Mouse (Mus musculus) lung, embryonic 16.5 days (tissue): ENCODE data around the gene Cd40. TPM values are rescaled to one million over a fixed set of nuclear protein-coding genes. Genes with fewer than 3 reads are reported as not detected.

ENCODE experiments used
- ATAC-seq: fragments of 200-750 bp; cut with Nextera tagmentation; 2 replicates; pipeline ENCODE4 v1.8.0; 2017; ENCODE audit warnings: low read depth, mild to moderate bottlenecking, moderate library complexity
- H3K27ac ChIP-seq: fragments of 300-500 bp; sonication (generic); 2 replicates; pipeline ENCODE4 v1.5.1; 2014; ENCODE audit warnings: mild to moderate bottlenecking, control low read depth, low read length
- H3K27me3 ChIP-seq: fragments of 300-500 bp; sonication (generic); 2 replicates; pipeline ENCODE4 v1.6.1; 2014; ENCODE audit warnings: low read depth, low read length, mixed read lengths; ENCODE audit not compliant: control insufficient read depth, insufficient read depth
- H3K36me3 ChIP-seq: fragments of 300-500 bp; sonication (generic); 2 replicates; pipeline ENCODE4 v1.6.1; 2014; ENCODE audit warnings: low read length; ENCODE audit not compliant: control insufficient read depth, insufficient read depth
- H3K4me1 ChIP-seq: fragments of 300-500 bp; sonication (generic); replicated peaks from 2 replicates; pipeline ENCODE4 v1.6.1; 2014; ENCODE audit warnings: low read length, mixed read lengths; ENCODE audit not compliant: control insufficient read depth, insufficient read depth
- H3K4me2 ChIP-seq: fragments of 300-500 bp; sonication (generic); 2 replicates; pipeline ENCODE4 v1.6.1; 2014; ENCODE audit warnings: low read depth, low read length, control low read depth
- H3K4me3 ChIP-seq: fragments of 300-500 bp; sonication (generic); 2 replicates; pipeline ENCODE4 v1.5.1; 2014; ENCODE audit warnings: mild to moderate bottlenecking, low read length, control low read depth
- H3K9ac ChIP-seq: fragments of 300-500 bp; sonication (generic); 2 replicates; pipeline ENCODE4 v1.6.1; 2014; ENCODE audit warnings: low read length, control low read depth
- H3K9me3 ChIP-seq: fragments of 300-500 bp; sonication (generic); 2 replicates; pipeline ENCODE4 v1.6.1; 2016; ENCODE audit warnings: low read length; ENCODE audit not compliant: control insufficient read depth
- WGBS: fragments of 180-500 bp; shearing (Covaris S2); extraction: QIAGEN DNeasy Blood & Tissue Kit; methylation state at CpG from one replicate; pipeline ENCODE4 v1.1.7; 2014; 5-methylcytosine and 5-hydroxymethylcytosine counted together
- polyA plus RNA-seq: library from polyadenylated mRNA; unstranded; fragments of >200 nt; fragmentation: Nextera tagmentation; extraction: Ambion mirVana; gene quantifications from 2 replicates; pipeline ENCODE4 v1.2.1, GENCODE M21; 2015

Cd40 gene
- polyA plus RNA-seq, 1 experiment from 2014 or later, result 41.9 TPM

- H3K4me3 ChIP-seq, result no peak overlapping the region
Observed at GRCm38 (mm10) chr2:165070096-165070816, 14.8 kb downstream of the Cd40 start.

GRCm38 (mm10) chr2:165073381-165073781 is 18.0 kb downstream of the Cd40 start:
- WGBS, result 13% methylated on average over 9 of the region's 9 CpGs
- H3K27ac ChIP-seq, result no peak overlapping the region
- no peak for ATAC-seq
- H3K27me3 ChIP-seq, result peaks cover 43% of the 10 kb centered on the region
- no peaks in the 10 kb centered on the region for H3K9me3 ChIP-seq
- peaks cover 6% of the 10 kb centered on the region for H3K4me1 ChIP-seq
- no peak overlapping the region for H3K4me2 ChIP-seq
- no peak overlapping the region for H3K4me3 ChIP-seq
- H3K9ac ChIP-seq, result no peak overlapping the region
- H3K36me3 ChIP-seq, result no peaks in the 10 kb centered on the region

More at GRCm38 (mm10) chr2:165070096-165070816, 14.8 kb downstream of the Cd40 start:
- Histone ChIP-seq H3K27me3 (peaks cover 15% of the 10 kb centered on the region), H3K27ac (no peak overlapping the region), H3K4me2 (no peak overlapping the region; the same call in 1 of the 2 replicates), H3K4me1 (peaks cover 6% of the 10 kb centered on the region), H3K9ac (no peak overlapping the region), H3K9me3 (no peaks in the 10 kb centered on the region), H3K36me3 (no peaks in the 10 kb centered on the region)
- 24% methylated on average over 23 of the region's 23 CpGs for WGBS
- ATAC-seq, result 0 out of 2 replicates have a peak, but pooled peaks have one; percentile 29

- Histone ChIP-seq H3K9ac (no peak overlapping the region), H3K4me2 (no peak overlapping the region), H3K4me3 (no peak overlapping the region), H3K4me1 (peaks cover 6% of the 10 kb centered on the region), H3K9me3 (no peaks in the 10 kb centered on the region), H3K27me3 (peaks cover 51% of the 10 kb centered on the region), H3K36me3 (no peaks in the 10 kb centered on the region), H3K27ac (no peak overlapping the region)
- no peak for ATAC-seq
- WGBS, result 37% methylated on average over 11 of the region's 11 CpGs
Observed at GRCm38 (mm10) chr2:165074081-165074884, 18.9 kb downstream of the Cd40 start.

GRCm38 (mm10) chr2:165074937-165075336 is 19.5 kb downstream of the Cd40 start:
- Histone ChIP-seq H3K36me3 (no peaks in the 10 kb centered on the region), H3K27me3 (peaks cover 56% of the 10 kb centered on the region), H3K4me3 (no peak overlapping the region), H3K9me3 (no peaks in the 10 kb centered on the region), H3K9ac (no peak overlapping the region), H3K27ac (no peak overlapping the region), H3K4me1 (peaks cover 6% of the 10 kb centered on the region), H3K4me2 (no peak overlapping the region)
- WGBS, result 25% methylated on average over 2 of the region's 2 CpGs
- ATAC-seq, result peak; percentile 51; the same call in 1 of the 2 replicates

GRCm38 (mm10) chr2:165077055-165077454 is 21.6 kb downstream of the Cd40 start:
- H3K27ac ChIP-seq, result no peak overlapping the region
- H3K36me3 ChIP-seq, result no peaks in the 10 kb centered on the region
- no peak for ATAC-seq
- 10% methylated on average over 9 of the region's 9 CpGs for WGBS
- H3K9me3 ChIP-seq, result no peaks in the 10 kb centered on the region
- H3K4me3 ChIP-seq, result no peak overlapping the region
- H3K9ac ChIP-seq, result no peak overlapping the region
- no peak overlapping the region for H3K4me2 ChIP-seq
- H3K4me1 ChIP-seq, result peaks cover 2% of the 10 kb centered on the region; the same call in 1 of the 2 replicates
- H3K27me3 ChIP-seq, result peaks cover 63% of the 10 kb centered on the region

GRCm38 (mm10) chr2:165078045-165078444 is 22.6 kb downstream of the Cd40 start:
- WGBS, result 49% methylated on average over 8 of the region's 8 CpGs
- peaks cover 62% of the 10 kb centered on the region for H3K27me3 ChIP-seq
- ATAC-seq, result no peak

GRCm38 (mm10) chr2:165078605-165079004 is 23.2 kb downstream of the Cd40 start:
- WGBS, result 18% methylated on average over 10 of the region's 10 CpGs
- Histone ChIP-seq H3K36me3 (no peaks in the 10 kb centered on the region), H3K27me3 (peaks cover 56% of the 10 kb centered on the region), H3K4me2 (no peak overlapping the region), H3K27ac (no peak overlapping the region), H3K9ac (no peak overlapping the region), H3K4me3 (no peak overlapping the region), H3K9me3 (no peaks in the 10 kb centered on the region), H3K4me1 (no peaks in the 10 kb centered on the region; the same call in 1 of the 2 replicates)
- ATAC-seq, result no peak

More at GRCm38 (mm10) chr2:165078045-165078444, 22.6 kb downstream of the Cd40 start:
- Histone ChIP-seq H3K9ac (no peak overlapping the region), H3K36me3 (no peaks in the 10 kb centered on the region), H3K4me2 (no peak overlapping the region), H3K4me1 (peaks cover 2% of the 10 kb centered on the region; the same call in 1 of the 2 replicates), H3K9me3 (no peaks in the 10 kb centered on the region), H3K27ac (no peak overlapping the region), H3K4me3 (no peak overlapping the region)

GRCm38 (mm10) chr2:165080657-165081056 is 25.2 kb downstream of the Cd40 start:
- no peak overlapping the region for H3K4me3 ChIP-seq
- no peak for ATAC-seq
- H3K27ac ChIP-seq, result no peak overlapping the region
- no peak overlapping the region for H3K4me2 ChIP-seq
- H3K9me3 ChIP-seq, result no peaks in the 10 kb centered on the region
- no peaks in the 10 kb centered on the region for H3K36me3 ChIP-seq
- WGBS, result 20% methylated on average over 9 of the region's 9 CpGs
- no peaks in the 10 kb centered on the region for H3K4me1 ChIP-seq
- H3K9ac ChIP-seq, result no peak overlapping the region
- H3K27me3 ChIP-seq, result peaks cover 47% of the 10 kb centered on the region

GRCm38 (mm10) chr2:165081257-165081656 is 25.8 kb downstream of the Cd40 start:
- no peak overlapping the region for H3K4me2 ChIP-seq

More at GRCm38 (mm10) chr2:165081257-165081656, 25.8 kb downstream of the Cd40 start:
- Histone ChIP-seq H3K4me3 (no peak overlapping the region), H3K9me3 (no peaks in the 10 kb centered on the region), H3K36me3 (no peaks in the 10 kb centered on the region), H3K9ac (no peak overlapping the region), H3K27ac (no peak overlapping the region), H3K4me1 (no peaks in the 10 kb centered on the region), H3K27me3 (peaks cover 41% of the 10 kb centered on the region)
- 22% methylated on average over 7 of the region's 7 CpGs for WGBS
- no peak for ATAC-seq
